Mouse (Mus musculus): ENCODE measurements around the gene Cd5l.
"Not testable (repeated sequence)": the region's sequence is repeated elsewhere in the genome, so short reads cannot be mapped to it uniquely, and the experiment has no call there.

The Cd5l gene

DNA sequence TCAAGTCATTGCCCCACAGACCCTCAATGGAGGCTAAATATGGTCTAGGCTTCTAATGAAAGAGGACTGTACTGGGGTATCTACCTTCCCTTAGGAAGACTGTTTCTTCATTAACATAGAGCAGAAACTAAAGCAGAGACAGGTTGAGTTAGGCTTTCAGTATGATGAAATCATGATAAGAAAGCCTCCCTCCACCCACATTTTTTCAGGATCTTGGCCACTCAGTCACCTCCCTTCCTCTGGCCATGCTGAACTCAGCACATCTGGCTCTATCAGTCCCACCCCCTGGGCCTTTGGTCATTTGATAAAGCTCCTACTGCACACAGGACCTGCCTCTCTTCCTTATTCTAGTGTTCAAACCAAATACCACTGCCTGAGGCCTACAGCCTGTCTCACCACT, at the start of gene Cd5l:
TSS of gene Cd5l (plus strand) at position 301 of the 400 bp plus-strand sequence.
- no peak for DNase-seq (ENCODE audit: low read depth)

DNA sequence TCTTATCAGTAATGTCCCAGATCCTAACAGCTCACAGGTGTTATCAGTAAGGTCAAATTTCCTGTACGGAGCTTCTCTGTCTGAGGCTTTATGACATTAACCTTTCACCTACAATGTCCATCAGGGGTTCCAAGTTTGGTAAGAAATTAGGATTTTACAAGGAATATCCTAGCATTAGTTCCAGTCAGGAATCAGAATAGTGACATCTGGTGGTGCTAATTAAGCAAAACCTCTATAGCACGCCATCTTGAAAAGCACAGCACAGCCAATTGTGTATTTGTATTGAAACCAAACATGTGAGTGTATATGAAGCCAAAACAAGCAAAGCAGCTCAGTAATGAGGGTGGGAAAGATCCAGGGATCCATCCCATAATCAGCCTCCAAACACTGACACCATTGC, 47.8 kb upstream of the Cd5l start:
- DNase-seq (ENCODE audit: low read depth) = peak; percentile 20

DNA sequence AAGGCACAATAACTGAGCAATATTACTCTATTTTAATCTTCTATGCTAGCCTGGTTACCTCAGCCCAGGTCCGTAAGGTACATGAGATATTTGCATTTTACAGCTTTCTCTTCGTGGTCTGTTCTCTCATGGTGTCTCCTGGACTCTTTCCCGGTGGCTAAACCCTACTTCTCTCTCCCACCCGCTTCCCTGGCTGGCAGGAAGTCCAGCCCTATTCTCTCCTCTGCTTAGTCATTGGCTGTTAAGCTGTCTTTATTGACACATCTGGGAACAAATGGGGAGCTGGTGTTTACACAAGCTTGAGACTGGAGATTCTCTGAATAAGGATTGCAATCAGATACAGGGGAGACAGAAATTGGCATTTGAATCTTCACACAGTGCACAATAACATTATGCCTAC, 35.1 kb upstream of the Cd5l start:
- DNase-seq (ENCODE audit: low read depth) = peak; percentile 19

DNA sequence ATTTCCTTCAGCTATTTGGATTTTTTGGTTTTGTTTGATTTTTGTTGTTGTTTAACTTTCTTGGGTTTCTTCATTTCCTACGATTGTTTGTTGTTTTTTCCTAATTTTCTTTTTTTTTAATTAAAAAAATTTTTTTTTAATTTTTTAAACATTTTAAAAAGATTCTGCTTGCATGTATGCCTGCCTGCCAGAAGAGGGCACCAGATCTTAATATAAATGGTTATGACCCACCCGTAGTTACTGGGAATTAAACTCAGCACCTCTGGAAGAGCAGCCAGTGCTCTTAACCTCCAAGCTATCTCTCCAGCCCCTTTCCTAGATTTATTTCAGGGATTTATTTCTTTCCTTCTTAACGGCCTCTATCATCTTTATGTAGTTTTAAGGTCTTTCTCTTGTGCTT, 33.9 kb upstream of the Cd5l start:
- peak; percentile 60 for DNase-seq (ENCODE audit: low read depth)

DNA sequence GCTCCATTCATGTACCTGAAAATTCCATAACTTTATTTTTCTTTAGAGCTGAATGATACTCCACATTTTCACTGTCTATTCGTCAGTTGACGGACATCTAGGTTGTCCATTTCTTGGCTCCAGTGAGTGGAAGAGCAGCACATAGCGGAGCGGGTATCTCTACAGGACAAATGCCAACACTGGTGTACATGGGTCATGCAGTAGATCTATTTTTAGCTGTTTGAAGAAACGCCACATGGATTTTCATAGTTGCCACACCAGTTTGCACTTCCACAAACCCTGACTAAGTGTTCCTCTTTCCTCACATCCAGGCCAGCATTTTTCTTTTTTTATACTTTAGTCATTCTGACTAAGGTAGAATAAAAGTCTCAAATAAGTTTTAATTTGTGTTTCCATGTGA, 19.8 kb upstream of the Cd5l start:
- DNase-seq (ENCODE audit: low read depth) = no peak

DNA sequence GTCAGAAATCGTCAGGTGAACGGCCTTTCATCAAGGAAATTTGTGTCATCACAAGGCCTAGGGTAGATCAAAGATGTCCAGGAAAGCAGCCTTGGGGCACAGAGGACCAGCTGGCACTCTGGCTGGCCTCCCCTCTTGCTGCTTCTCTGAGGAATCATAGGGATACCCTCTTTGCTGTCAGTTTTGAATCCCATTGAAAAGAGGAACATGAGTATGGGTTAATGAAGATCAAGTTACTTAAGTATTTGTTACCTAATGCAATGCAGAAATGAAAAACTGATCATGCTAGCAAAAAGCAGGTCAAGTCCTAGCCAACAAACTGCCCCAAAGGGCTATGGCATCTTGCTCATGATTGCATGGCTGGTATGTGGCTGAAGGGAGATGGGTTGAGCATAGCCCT, 6.7 kb upstream of the Cd5l start:
- not testable (repeated sequence) for DNase-seq (ENCODE audit: low read depth)

DNA sequence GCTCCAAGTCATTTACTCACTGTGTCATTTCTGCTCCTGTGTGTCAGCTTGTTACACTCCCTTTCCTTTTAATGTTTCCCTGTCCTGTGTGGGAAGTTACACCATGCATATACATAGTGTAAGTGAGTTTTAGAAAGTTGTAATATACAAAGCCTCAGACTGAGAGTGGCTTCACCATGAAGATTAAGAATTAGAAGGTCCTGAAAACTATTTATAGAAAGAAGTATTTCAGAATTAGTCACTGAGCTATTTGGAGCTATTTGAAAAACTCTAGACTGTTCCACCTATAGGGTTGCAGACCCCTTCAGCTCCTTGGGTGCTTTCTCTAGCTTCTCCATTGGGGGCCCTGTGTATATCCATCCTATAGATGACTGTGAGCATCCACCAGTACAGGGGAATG, 1.5 kb downstream of the Cd5l start:
- DNase-seq (ENCODE audit: low read depth) = no peak

DNA sequence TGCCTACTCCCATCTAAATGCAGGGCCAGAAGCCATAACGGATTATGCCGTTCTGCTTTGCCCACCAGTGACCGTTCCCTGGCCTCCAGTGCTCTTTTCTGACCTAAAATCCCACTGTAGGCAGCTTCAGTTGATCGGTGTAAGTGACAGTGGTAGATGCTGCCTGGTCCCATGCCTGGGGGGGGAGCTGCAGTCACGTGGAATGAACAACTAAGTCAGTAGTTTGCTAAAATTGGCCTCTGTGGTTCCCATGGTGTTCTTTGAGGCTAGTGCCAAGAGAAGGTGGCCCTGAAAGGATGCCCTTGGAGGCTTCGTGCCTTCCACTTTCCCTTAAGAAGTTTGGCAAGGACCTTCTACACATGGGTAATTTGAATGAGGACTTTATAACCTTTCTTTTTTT, 2.8 kb downstream of the Cd5l start:
- DNase-seq (ENCODE audit: low read depth) = no peak

DNA sequence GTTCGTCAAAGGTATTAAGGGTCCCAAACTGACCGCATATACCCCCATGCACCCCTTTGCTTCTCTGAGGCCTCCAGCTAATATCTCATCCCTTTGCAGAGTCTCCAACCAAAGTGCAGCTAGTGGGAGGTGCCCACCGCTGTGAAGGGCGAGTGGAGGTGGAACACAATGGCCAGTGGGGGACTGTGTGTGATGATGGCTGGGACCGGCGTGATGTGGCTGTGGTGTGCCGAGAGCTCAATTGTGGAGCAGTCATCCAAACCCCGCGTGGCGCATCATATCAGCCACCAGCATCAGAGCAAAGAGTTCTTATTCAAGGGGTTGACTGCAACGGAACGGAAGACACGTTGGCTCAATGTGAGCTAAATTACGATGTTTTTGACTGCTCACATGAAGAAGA, 8.0 kb downstream of the Cd5l start:
- DNase-seq (ENCODE audit: low read depth) = no peak

DNA sequence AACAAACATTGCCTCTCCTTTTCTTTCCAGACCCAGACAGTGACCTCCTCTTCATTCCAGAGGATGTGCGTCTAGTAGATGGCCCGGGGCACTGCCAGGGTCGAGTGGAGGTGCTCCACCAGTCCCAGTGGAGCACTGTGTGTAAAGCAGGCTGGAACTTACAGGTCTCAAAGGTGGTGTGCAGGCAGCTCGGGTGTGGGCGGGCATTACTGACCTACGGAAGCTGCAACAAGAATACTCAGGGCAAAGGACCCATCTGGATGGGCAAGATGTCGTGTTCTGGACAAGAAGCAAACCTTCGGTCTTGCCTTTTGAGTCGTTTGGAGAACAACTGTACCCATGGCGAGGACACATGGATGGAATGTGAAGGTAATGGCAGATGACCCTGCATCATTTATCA, 9.8 kb downstream of the Cd5l start:
- no peak for DNase-seq (ENCODE audit: low read depth)

DNA sequence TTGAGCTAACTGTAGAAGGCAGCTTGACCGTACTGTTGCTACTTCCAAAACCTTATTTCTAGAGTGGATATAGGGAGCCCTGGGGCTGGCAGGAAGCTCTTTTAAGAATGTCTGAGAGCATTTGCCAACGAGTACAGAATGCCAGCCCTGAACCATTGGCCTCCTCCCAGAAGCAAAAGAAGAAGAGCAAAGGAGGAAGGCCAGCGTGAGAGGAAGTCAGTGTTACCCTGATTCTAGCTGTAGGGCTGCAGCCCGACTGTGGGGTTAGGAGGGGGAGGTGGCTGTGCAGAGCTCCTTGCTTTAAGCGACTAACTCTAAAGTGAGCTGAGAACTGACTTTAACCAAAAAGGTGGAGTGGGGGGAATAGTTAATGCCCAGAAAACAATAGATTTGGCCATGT, 11.5 kb downstream of the Cd5l start:
- no peak for DNase-seq (ENCODE audit: low read depth)

DNA sequence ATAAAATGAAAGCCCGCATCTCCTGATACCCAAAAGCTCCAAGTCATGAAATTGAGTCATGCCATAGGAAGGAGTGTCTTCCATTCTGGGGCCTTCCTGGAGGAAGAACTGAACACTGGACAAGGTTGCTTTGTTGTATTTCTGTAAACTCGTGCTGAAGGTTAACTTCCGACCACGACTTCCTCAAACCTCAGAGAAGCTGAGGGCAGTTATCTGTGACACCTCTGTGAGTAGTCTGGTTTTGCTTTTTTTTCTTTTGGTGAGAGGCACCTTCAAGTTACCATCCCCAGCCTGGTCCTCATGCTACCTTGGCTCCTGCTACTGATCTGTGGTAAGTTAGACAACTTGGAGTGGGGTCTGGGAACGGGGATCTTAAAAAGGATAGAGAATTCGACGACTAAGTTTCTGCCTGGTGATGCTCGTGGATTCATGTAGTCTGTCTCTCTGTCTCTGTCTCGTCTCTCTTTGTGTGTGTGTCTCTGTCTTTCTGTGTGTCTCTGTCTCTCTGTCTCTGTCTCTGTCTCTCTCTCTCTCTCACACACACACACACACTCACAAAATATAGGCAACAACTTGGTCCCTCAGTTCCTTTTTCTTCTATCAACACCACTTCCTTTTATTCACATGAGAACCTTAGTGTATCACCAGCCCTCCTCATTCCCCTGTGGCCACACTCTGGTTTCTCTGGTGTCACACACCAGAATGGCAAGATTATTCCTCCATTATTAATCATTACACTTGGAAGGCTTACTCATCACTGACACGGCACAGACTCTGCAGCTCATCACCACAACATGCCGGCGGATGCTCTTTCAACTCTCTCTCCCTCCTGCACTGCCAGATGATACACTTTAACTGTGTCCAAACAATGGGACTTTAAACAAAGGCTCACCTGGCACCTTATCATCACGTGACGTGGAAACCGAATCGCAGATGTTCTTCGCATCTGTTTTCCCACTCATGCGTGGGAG, 18.8 kb downstream of the Cd5l start, which contains the start of gene Fcrl1:
TSS of gene Fcrl1 (plus strand) at position 193 of the 971 bp plus-strand sequence.
- no peak for DNase-seq (ENCODE audit: low read depth)

DNA sequence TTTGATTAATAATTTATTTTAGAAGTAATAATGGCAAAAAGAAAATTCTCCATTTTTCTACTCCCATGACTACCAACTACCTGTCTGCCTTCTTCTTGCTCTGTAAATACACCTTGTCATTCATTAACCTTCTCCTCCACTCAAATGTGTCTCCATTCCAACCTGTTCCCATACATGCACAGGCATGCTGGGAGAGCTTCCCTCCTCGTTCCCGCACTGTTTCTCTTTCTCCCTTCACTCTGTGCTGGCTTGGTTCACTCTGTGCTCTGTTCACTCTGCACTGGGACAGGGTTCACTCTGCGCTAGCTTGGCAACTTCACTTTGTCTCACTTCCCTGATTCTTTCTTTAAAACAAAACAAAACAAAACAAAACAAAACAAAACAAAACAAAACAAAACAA, 19.5 kb downstream of the Cd5l start:
- no peak for DNase-seq (ENCODE audit: low read depth)

DNA sequence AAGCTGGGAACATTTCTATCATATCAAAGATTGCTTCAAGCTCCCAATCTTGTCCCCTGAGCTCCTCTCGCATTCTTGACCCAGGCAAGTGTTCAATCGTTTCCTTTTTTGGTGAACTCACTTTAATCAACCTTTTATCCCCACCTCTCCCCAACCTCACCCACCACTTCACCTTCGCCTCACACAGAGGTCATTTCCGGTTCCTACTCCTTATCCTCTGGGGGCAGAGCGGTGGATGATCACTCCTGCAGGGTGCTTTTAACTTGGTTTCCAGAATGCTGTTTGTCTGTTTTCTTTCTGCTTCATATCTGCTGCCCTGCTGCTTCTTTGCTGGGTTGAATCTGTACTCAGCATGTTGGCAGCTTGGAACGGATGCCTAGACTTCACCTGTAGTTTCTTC, 20.0 kb downstream of the Cd5l start:
- DNase-seq (ENCODE audit: low read depth) = no peak

DNA sequence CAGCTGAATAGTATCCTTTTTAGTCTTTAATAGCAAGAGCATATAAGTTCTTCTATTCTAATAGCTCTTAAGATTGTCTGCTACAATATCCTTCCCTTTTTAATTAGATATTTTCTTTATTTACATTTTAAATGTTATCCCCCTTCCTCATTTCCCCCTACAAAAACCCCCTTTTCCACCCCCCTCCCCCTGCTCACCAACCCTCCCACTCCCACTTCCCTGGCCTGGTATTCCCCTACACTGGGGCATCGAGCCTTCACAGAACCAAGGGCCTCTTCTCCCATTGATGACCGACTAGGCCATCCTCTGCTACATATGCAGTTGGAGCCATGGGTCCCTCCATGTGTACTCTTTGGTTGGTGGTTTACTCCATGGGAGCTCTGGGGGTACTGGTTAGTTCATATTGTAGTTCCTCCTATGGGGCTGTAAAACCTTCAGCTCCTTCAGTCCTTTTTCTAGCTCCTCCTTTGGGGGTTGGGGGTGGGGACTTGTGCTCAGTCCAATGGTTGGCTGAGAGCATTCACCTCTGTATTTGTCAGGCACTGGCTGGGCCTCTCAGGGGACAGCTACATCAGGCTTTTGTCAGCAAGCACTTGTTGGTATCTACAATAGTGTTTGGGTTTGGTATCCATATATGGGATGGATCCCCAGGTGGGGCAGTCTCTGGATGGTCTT, 22.1 kb downstream of the Cd5l start:
- DNase-seq (ENCODE audit: low read depth) = not testable (repeated sequence)

DNA sequence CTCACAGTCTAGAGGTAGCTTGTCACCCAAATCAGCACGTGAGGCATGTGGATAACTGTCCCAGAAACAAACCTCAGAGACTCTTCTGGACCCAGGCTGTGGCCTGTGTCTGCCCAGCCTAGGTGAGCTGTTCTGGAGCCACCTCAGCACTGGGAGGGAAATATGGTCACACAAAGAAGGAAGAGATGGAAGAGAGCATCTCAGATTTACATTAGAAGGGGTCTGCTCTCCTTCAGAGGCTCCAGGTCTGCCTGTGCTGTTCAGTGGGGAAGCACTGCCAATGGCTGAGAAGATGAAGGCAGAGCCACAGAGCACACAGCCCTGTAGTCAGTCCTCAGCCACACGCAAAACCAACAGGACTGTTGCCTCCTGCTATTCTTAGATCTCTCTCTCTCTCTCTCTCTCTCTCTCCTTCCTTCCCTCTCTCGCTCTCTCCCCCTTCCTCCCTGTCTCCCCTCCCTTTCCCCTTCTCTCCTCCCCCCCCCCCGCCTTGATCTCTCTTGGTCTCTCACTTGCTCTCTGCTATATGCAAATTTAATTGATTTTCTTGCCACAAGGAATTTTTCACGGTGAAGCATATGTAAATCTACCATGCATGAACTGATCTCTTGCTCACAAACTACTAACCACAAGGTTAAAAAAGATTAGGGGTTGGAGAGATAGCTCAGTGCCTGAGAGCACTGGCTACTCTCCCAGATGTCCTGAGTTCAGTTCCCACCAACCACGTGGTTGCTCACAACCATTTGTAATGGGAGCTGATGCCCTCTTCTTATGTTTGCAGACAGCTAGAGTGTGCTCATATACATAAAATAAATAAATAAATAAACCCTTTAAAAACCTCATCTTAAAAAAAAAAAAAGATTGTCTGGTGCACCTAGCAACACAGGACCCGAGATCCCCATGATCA, 24.4 kb downstream of the Cd5l start:
- DNase-seq (ENCODE audit: low read depth) = no peak

DNA sequence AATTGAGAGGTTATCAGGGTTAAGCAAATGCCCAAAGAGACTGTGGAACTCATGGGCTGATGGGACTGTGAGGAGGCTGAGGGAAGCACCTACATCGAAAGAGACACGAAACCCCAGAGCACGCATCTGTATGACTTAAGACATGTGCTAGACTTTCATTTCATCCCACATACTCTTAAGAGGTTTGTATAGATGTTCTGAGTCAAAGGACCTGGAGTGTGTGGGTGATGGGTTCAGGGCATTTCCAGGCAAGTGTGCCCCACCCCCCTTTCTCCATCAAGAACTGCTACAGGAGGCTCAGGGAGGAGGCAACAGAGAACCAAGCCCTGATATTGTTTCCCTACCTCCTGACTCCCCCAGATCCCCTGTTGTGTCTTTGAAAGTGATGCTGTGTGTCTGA, 25.6 kb downstream of the Cd5l start:
- no peak for DNase-seq (ENCODE audit: low read depth)

DNA sequence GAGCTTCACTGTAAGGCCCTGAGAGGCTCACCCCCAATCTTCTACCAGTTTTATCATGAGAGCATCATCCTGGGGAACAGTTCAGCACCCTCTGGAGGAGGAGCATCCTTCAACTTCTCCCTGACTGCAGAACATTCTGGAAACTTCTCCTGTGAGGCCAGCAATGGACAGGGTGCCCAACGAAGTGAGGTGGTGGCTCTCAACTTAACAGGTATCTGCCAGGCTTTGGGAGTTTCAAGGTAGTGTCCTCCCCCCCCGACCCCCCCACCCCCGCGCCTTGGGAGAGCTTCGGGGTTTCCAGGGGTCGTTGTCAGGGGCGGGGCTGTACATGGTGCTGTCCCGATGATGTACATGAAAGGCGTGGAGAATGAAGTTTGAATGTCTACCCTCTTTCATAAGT, 27.4 kb downstream of the Cd5l start:
- DNase-seq (ENCODE audit: low read depth) = no peak

DNA sequence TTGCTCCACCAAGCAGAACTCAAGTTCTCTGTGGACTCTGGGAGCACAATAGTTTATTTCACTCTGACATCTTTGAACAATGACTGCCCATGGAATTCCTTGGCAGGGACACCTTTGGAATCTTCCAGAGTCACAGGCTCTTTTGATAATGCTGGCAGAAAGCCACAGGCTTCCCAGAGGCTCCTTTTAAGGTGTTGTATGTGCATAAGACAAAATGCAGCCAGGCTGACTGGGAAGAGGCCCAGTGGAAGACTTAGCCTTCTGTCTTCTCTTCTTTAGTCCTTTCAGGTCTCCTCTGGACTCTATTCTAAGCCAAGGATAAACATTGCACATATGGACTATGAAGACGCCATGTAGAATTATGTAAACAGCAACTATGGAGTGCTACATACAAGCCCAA, 33.3 kb downstream of the Cd5l start:
- DNase-seq (ENCODE audit: low read depth) = no peak

DNA sequence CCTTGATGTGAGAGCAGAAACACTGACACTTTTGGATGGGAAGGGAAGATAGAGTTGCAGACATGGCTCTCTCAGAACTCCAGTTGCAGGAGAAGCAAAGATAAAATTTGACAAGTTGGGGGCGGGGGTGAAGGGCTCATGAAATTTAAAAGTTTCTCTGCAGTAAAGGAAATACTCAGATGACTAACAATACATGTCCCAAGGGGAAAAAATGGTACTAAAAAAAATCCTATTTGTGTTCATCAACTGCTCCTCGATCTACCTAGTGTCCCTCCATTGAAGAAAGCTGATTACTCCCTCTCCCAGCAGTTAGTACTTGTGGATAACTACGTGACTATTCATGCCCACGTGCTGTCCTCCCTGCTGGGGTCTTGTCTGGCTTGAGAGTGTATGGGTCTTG, 41.1 kb downstream of the Cd5l start:
- no peak for DNase-seq (ENCODE audit: low read depth)

DNA sequence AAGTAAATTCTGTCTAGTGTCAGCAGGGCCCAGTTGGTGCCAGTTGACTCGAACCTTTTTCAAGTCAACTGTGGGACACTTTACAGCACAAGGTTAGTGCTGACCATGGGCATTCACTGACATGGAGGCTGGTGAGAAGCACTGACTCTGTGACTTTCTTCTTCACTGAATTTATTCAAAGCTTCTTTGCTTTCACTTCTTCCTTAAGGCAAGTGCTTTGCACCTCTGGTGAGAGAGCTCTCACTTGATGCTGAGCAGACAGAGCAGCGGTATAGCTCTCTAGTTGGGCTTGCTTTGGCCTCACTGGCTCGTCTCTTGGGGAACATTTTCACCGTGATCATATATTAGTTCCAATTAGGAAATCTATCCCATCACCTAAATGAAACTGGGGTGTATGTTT, 42.2 kb downstream of the Cd5l start:
- DNase-seq (ENCODE audit: low read depth) = no peak

DNA sequence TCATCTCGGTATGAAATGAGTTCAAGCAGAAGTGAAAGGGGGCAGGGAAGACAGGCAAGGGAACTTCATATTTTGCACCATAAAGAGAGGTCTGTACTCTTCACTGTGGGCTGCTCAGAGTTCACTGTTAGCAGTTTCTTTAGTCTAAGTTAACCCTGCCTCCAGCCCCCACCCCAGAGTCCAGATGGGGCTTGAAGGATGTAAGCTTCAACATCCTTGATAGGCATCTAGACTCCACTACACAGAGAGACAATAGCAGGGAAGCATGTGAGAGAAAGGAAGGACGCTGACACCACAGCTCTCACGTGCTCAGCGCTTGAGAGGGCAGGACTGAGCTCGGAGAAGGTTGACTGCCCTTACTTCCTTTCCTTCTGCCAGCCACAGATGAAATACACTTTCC, 43.6 kb downstream of the Cd5l start:
- no peak for DNase-seq (ENCODE audit: low read depth)
